Mouse (Mus musculus) CH12.LX (cell line): ENCODE results near the gene Dpf3.

Experiments used
- CTCF ChIP-seq, 2 experiments: IDR thresholded peaks in 1 of 2; conservative IDR thresholded peaks in 1 of 2; 2 replicates each; pipeline ENCODE4 v1.5.1; 2011 to 2012; ENCODE audit warnings: low read depth in 2 of 2, low read length in 2 of 2, improper control_type of control experiment in 1 of 2, inconsistent platforms in 1 of 2, mild to moderate bottlenecking in 1 of 2, moderate library complexity in 1 of 2
- E2F4 ChIP-seq: IDR thresholded peaks from 2 replicates; pipeline ENCODE4 v1.6.1; 2011; ENCODE audit warnings: low read depth, low read length, improper control_type of control experiment; ENCODE audit not compliant: insufficient replicate concordance
- ELF1 ChIP-seq: IDR thresholded peaks from 2 replicates; pipeline ENCODE4 v1.6.1; 2014; ENCODE audit warnings: low read depth, mild to moderate bottlenecking, inconsistent platforms, low read length, improper control_type of control experiment
- IRF4 ChIP-seq: IDR thresholded peaks from 2 replicates; pipeline ENCODE4 v1.6.1; 2014; ENCODE audit warnings: low read depth, mild to moderate bottlenecking, inconsistent platforms, low read length, improper control_type of control experiment
- MAX ChIP-seq: IDR thresholded peaks from 2 replicates; pipeline ENCODE4 v1.6.1; 2011; ENCODE audit warnings: low read length, improper control_type of control experiment
- MYC ChIP-seq: IDR thresholded peaks from 2 replicates; pipeline ENCODE4 v1.6.1; 2011; ENCODE audit warnings: low read depth, mild to moderate bottlenecking, improper control_type of control experiment, low read length
- POLR2A ChIP-seq: IDR thresholded peaks from 2 replicates; pipeline ENCODE4 v1.6.1; 2011; ENCODE audit warnings: low read depth, mild to moderate bottlenecking, improper control_type of control experiment, low read length
- POLR2AphosphoS2 ChIP-seq: IDR thresholded peaks from 2 replicates; pipeline ENCODE4 v1.6.1; 2011; ENCODE audit warnings: low read depth, low read length, improper control_type of control experiment
- SMC3 ChIP-seq: IDR thresholded peaks from 2 replicates; pipeline ENCODE4 v1.6.1; 2011; ENCODE audit warnings: low read depth, low read length, improper control_type of control experiment

GRCm38 (mm10) chr12:83528665-83529064 lies 41.1 kb upstream of the Dpf3 start:
- no peak for TF ChIP-seq SMC3
- no peak for TF ChIP-seq POLR2AphosphoS2
- no peak for TF ChIP-seq MAX
- no peak for TF ChIP-seq CTCF (conservative IDR thresholded peaks at IDR 0.05 in 1 of 2, IDR thresholded peaks at IDR 0.05 in 1 of 2; ENCODE audit: low read depth in 2 of 2, low read length in 2 of 2)
- no peak for TF ChIP-seq POLR2A
- TF ChIP-seq MYC = no peak
- TF ChIP-seq ELF1 = no peak
- TF ChIP-seq E2F4 = no peak
- no peak for TF ChIP-seq IRF4
